In genomic region chr1:72165723-72166467, GRCm38 (mm10) we compare ENCODE assay signal across 12 mouse cellular contexts. TPM values are rescaled to one million over a fixed set of nuclear protein-coding genes. Genes with fewer than 3 reads are reported as not detected.
A peak's percentile ranks its signal among the peaks of the same experiment; 100 is the strongest.
DNase-seq lines count a peak whose midpoint lies in the region; ATAC-seq lines count a peak whose summit lies in the region.
"Had no signal": no experiment of that assay in that cellular context is flagged by ENCODE, and none has a peak within 500 bp of the region (broad histone marks: within the 10 kb centered on the region; RNA-seq: fewer than 3 reads in every experiment).

No protein-coding gene starts in this region.

- H3K4me2 ChIP-seq in kidney, embryonic 14.5 days (replicated peaks; ENCODE audit: low read depth, low read length): no peak overlapping the region
- H3K4me2 ChIP-seq: hindbrain, embryonic 14.5 days; liver, embryonic 15.5 days; midbrain, embryonic 11.5 days had no signal

- no peak for ATAC-seq in kidney, embryonic 14.5 days (ENCODE audit: low FRiP score, low TSS enrichment)
- ATAC-seq in common myeloid progenitor, adult 5-6 weeks (replicated peaks; ENCODE audit: low read depth, poor library complexity, severe bottlenecking): 0 out of 2 replicates have a peak, but pooled peaks have one; percentile 32

- H3K27ac ChIP-seq in kidney, embryonic 14.5 days (ENCODE audit: low read depth, low read length): no peak overlapping the region
- H3K27ac ChIP-seq: hindbrain, embryonic 14.5 days; liver, embryonic 15.5 days had no signal

- H3K27me3 ChIP-seq in kidney, embryonic 14.5 days (ENCODE audit: control insufficient read depth, insufficient read depth, low read length): no peaks in the 10 kb centered on the region
- H3K27me3 ChIP-seq: liver, embryonic 15.5 days had no signal

- no peaks in the 10 kb centered on the region for H3K36me3 ChIP-seq in kidney, embryonic 14.5 days (ENCODE audit: control insufficient read depth, insufficient read depth, low read length)
- H3K36me3 ChIP-seq: liver, embryonic 15.5 days had no signal

- peak; percentile 11 to 18 for DNase-seq in kidney, postnatal 4 days
- DNase-seq in 416B (ENCODE audit: low read depth) (peak; percentile 39), adipocyte (ENCODE audit: low spot score) (no peak)
- peak; percentile 12 to 19 for DNase-seq in B cell, adult 2 months
- DNase-seq in urinary bladder, postnatal 25 days (ENCODE audit: low spot score): no peak
- DNase-seq: cerebellum, adult 9-10 months; gastrocnemius, postnatal 25 days had no signal

- H3K4me1 ChIP-seq in kidney, embryonic 14.5 days (ENCODE audit: control insufficient read depth, insufficient read depth, low read length): 0 out of 2 replicates have a peak, but pooled peaks cover 2% of the 10 kb centered on the region
- H3K4me1 ChIP-seq: liver, embryonic 15.5 days had no signal

- no peaks in the 10 kb centered on the region for H3K9me3 ChIP-seq in kidney, embryonic 14.5 days (ENCODE audit: control insufficient read depth, low read length)
- H3K9me3 ChIP-seq: liver, embryonic 15.5 days had no signal

- WGBS in kidney, embryonic 14.5 days: 90% methylated on average over 20 of the region's 20 CpGs

- no peak overlapping the region for H3K4me3 ChIP-seq in kidney, embryonic 14.5 days (ENCODE audit: low read length)
- H3K4me3 ChIP-seq: liver, embryonic 15.5 days had no signal

- no peak overlapping the region for H3K9ac ChIP-seq in kidney, embryonic 14.5 days (ENCODE audit: low read depth, low read length)
- H3K9ac ChIP-seq: hindbrain, embryonic 14.5 days; liver, embryonic 15.5 days had no signal

RNA-seq across cellular contexts. Expression of gene Mreg, which starts 46.2 kb away (rescaled TPM):
- 5.1 and 6.2 TPM in 2 replicates for polyA plus RNA-seq in kidney, embryonic 14.5 days (2014; fragmentation: Nextera tagmentation; extraction: Ambion mirVana)
- total RNA-seq in common myeloid progenitor, adult 5-6 weeks (2017): 0.05 TPM in 1 of 2 replicates, not detected in the other

Comparison
In these comparisons a context has a peak if more than half of its experiments do, and no peak if none do; other contexts are left out.
1. DNase-seq: peak in kidney, postnatal 4 days (2 of 2), 416B (single experiment) and B cell, adult 2 months (2 of 2); none in adipocyte (single experiment) and urinary bladder, postnatal 25 days (single experiment).